Mouse (Mus musculus) left cerebral cortex, adult 18-20 months (tissue): ENCODE results near the gene Polr1e. TPM values are rescaled to one million over a fixed set of nuclear protein-coding genes. Genes with fewer than 3 reads are reported as not detected.
"Not testable (repeated sequence)": the region's sequence is repeated elsewhere in the genome, so short reads cannot be mapped to it uniquely, and the experiment has no call there.

Experiments used
- DNase-seq, 2 experiments: peaks; one replicate each; pipeline ENCODE4 v3.0.0; 2021 to 2022; ENCODE audit warnings: low spot score in 2 of 2, mixed read lengths in 1 of 2
- long read RNA-seq, 2 experiments: library from polyadenylated mRNA; stranded (forward); transcript quantifications; one replicate each; pipeline ENCODE4 v2.0.0; 2021
- total RNA-seq, 2 experiments: library from RNA; stranded (reverse); gene quantifications; 2 replicates each; pipeline ENCODE4 v1.2.3; 2021

Polr1e gene
- 1 to 10 TPM; 8.8 to 9.3 TPM for total RNA-seq
- long read RNA-seq, experiment 1, transcript Polr1e-204 (12 exons, 2,986 nt), result major isoform, 8 of 11 reads
- long read RNA-seq, experiment 1, partial matches to known transcripts, result 0 of 11 reads
- long read RNA-seq, experiment 1, other reads (novel, unspliced or antisense), result 2 of 11 reads
- long read RNA-seq, experiment 2, transcript Polr1e-204 (12 exons, 2,986 nt), result major isoform, 6 of 9 reads
- long read RNA-seq, experiment 2, partial matches to known transcripts, result 0 of 9 reads
- long read RNA-seq, experiment 2, other reads (novel, unspliced or antisense), result 3 of 9 reads

- peak; percentile 83 to 85 for DNase-seq
Measured at GRCm38 (mm10) chr4:45018452-45018980, at the start of gene Polr1e. Gene Polr1e, plus strand, starts transcription at chr4:45018583.

GRCm38 (mm10) chr4:44970056-44970455 lies 48.3 kb upstream of the Polr1e start:
- no peak for DNase-seq

- peak in 1 of 2 experiments; percentile 45 for DNase-seq
Measured at GRCm38 (mm10) chr4:44970612-44971110, 47.7 kb upstream of the Polr1e start.

- DNase-seq, result peak; percentile 92 to 94
Measured at GRCm38 (mm10) chr4:44973450-44973849, 44.9 kb upstream of the Polr1e start.

- no peak for DNase-seq
Measured at GRCm38 (mm10) chr4:44973871-44974270, 44.5 kb upstream of the Polr1e start.

GRCm38 (mm10) chr4:44974331-44974730 lies 44.1 kb upstream of the Polr1e start:
- no peak for DNase-seq

GRCm38 (mm10) chr4:44976026-44976615 lies 42.3 kb upstream of the Polr1e start:
- DNase-seq, result no peak

- no peak for DNase-seq
Measured at GRCm38 (mm10) chr4:44976921-44977710, 41.3 kb upstream of the Polr1e start.

- DNase-seq, result no peak
Measured at GRCm38 (mm10) chr4:44978175-44978574, 40.2 kb upstream of the Polr1e start.

GRCm38 (mm10) chr4:44979794-44980338 lies 38.5 kb upstream of the Polr1e start:
- no peak for DNase-seq

GRCm38 (mm10) chr4:44981280-44981973 lies 37.0 kb upstream of the Polr1e start, which contains the start of gene Grhpr:
Gene Grhpr, plus strand, starts transcription at chr4:44981395.
- peak; percentile 71 to 78 for DNase-seq

- no peak for DNase-seq
Measured at GRCm38 (mm10) chr4:44981974-44982287, 36.5 kb upstream of the Polr1e start.

GRCm38 (mm10) chr4:44982440-44983130 lies 35.8 kb upstream of the Polr1e start:
- no peak for DNase-seq

GRCm38 (mm10) chr4:44983131-44983740 lies 35.1 kb upstream of the Polr1e start:
- DNase-seq, result no peak

GRCm38 (mm10) chr4:44990560-44990959 lies 27.8 kb upstream of the Polr1e start:
- no peak for DNase-seq

- DNase-seq, result not testable (repeated sequence)
Measured at GRCm38 (mm10) chr4:44992330-44992729, 26.1 kb upstream of the Polr1e start.

- DNase-seq, result not testable (repeated sequence)
Measured at GRCm38 (mm10) chr4:44993179-44993578, 25.2 kb upstream of the Polr1e start.

- no peak for DNase-seq
Measured at GRCm38 (mm10) chr4:44993847-44994246, 24.5 kb upstream of the Polr1e start.

GRCm38 (mm10) chr4:44994776-44995175 lies 23.6 kb upstream of the Polr1e start:
- no peak for DNase-seq

GRCm38 (mm10) chr4:44998071-44998470 lies 20.3 kb upstream of the Polr1e start:
- no peak for DNase-seq
